Mouse (Mus musculus) kidney, embryonic 14.5 days (tissue): ENCODE measurements at regions not wholly inside any gene's neighbourhood (a gene's known extent, or its start where the extent isn't known, plus 50 kb on each side); places are given as distances from the start of the nearest gene placed in this dataset.
A peak's percentile ranks its signal among the peaks of the same experiment; 100 is the strongest.

Experiments
- ATAC-seq: fragments of 200-750 bp; cut with Nextera tagmentation; 2 replicates; pipeline ENCODE4 v1.8.0; 2017; ENCODE audit warnings: moderate number of reproducible peaks, mild to moderate bottlenecking, moderate TSS enrichment, moderate library complexity; ENCODE audit not compliant: low FRiP score, low TSS enrichment
- H3K27ac ChIP-seq: fragments of 300-500 bp; sonication (generic); 2 replicates; pipeline ENCODE4 v1.5.1; 2014; ENCODE audit warnings: low read depth, mild to moderate bottlenecking, low read length, moderate library complexity, mixed read lengths
- H3K27me3 ChIP-seq: fragments of 300-500 bp; sonication (generic); 2 replicates; pipeline ENCODE4 v1.6.1; 2014; ENCODE audit warnings: mild to moderate bottlenecking, low read length; ENCODE audit not compliant: control insufficient read depth, insufficient read depth
- H3K36me3 ChIP-seq: fragments of 300-500 bp; sonication (generic); 2 replicates; pipeline ENCODE4 v1.6.1; 2014; ENCODE audit warnings: low read length, mixed read lengths; ENCODE audit not compliant: control insufficient read depth, insufficient read depth
- H3K4me1 ChIP-seq: fragments of 300-500 bp; sonication (generic); 2 replicates; pipeline ENCODE4 v1.6.1; 2014; ENCODE audit warnings: low read length, mixed read lengths; ENCODE audit not compliant: control insufficient read depth, insufficient read depth
- H3K4me2 ChIP-seq: fragments of 300-500 bp; sonication (generic); replicated peaks from 2 replicates; pipeline ENCODE4 v1.6.1; 2014; ENCODE audit warnings: low read depth, mild to moderate bottlenecking, low read length
- H3K4me3 ChIP-seq: fragments of 300-500 bp; sonication (generic); 2 replicates; pipeline ENCODE4 v1.5.1; 2014; ENCODE audit warnings: mild to moderate bottlenecking, low read length
- H3K9ac ChIP-seq: fragments of 300-500 bp; sonication (generic); 2 replicates; pipeline ENCODE4 v1.6.1; 2014; ENCODE audit warnings: low read depth, mild to moderate bottlenecking, low read length, moderate library complexity
- H3K9me3 ChIP-seq: fragments of 300-500 bp; sonication (generic); 2 replicates; pipeline ENCODE4 v1.6.1; 2016; ENCODE audit warnings: low read length; ENCODE audit not compliant: control insufficient read depth
- WGBS: fragments of 180-500 bp; shearing (Covaris S2); extraction: QIAGEN DNeasy Blood & Tissue Kit; methylation state at CpG from one replicate; pipeline ENCODE4 v1.1.7; 2014; 5-methylcytosine and 5-hydroxymethylcytosine counted together

DNA sequence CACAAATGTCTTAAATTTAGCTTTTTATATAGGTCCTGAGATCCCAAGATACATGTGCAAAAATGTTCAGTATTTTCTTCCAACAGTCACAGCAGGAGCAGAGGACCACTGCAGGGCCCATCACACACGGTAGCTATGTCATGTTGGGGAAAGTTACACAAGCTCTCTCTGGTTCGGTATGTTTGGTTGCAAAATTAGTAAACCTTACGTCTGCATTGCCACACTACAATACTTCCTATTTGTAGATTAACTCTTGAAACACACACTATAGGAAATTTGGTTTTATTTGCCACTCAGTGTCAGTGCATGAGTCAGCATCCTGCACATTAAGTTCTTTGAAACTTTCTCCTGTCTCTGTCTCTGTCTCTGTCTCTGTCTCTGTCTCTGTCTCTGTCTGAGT, 82.0 kb downstream of the Cth start:
- ATAC-seq = no peak
- 86% methylated on average over 3 of the region's 3 CpGs for WGBS
- H3K4me1 ChIP-seq = no peaks in the 10 kb centered on the region
- H3K27ac ChIP-seq = no peak overlapping the region
- H3K9ac ChIP-seq = no peak overlapping the region
- 0 out of 2 replicates have a peak, but pooled peaks cover 2% of the 10 kb centered on the region for H3K9me3 ChIP-seq
- no peak overlapping the region for H3K4me2 ChIP-seq
- no peaks in the 10 kb centered on the region for H3K36me3 ChIP-seq
- H3K27me3 ChIP-seq = no peaks in the 10 kb centered on the region
- no peak overlapping the region for H3K4me3 ChIP-seq

DNA sequence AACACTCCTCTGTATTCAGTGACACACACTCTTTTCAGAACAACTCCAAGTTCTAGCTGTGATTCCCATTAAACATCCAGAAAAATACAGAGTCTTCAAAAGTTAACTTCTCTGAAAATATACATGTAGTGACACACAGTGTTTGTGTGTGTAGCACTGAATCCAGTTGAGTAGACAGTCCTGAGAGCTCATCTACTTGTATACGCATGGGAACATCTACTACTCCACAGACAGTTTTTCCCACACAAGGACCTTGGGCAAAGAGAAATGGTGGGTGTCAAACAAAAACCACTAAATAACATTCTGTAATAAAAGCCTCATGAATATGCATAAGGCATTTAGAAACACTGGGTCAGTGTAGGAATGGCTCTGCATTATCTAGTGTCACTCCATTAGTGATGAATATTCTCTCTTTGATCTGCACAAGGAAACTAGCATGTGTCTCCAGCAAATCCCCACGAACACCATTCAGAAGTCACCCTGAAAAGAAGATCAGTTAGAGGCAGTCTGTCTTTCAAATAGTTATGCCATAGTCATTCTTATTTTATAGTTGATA, 83.6 kb downstream of the Cth start:
- H3K4me2 ChIP-seq = no peak overlapping the region
- no peaks in the 10 kb centered on the region for H3K27me3 ChIP-seq
- no peak overlapping the region for H3K4me3 ChIP-seq
- 67% methylated on average over 2 of the region's 2 CpGs for WGBS
- ATAC-seq = no peak
- no peak overlapping the region for H3K27ac ChIP-seq
- no peaks in the 10 kb centered on the region for H3K4me1 ChIP-seq
- no peak overlapping the region for H3K9ac ChIP-seq
- H3K9me3 ChIP-seq = 0 out of 2 replicates have a peak, but pooled peaks cover 2% of the 10 kb centered on the region
- no peaks in the 10 kb centered on the region for H3K36me3 ChIP-seq

DNA sequence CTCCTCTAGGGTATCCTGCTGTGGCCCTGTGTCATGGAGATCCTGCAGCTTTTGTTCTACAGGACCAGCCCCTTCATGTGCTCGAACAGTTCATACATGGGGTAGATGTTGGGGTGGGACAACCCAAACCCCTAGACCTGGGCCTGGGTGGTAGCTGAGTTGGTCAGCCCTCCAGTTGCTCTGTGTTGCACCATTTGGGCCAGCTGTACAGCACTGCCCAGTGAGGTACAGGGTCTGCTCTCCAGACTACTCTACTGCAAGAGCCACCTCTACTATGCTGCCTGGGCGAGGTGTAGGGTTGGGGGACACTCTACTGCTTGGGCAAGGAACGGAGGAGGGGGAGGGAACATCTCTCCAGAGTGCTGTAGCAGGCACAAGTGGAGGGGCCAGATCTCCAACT, 120.6 kb downstream of the Cth start:
- no peaks in the 10 kb centered on the region for H3K27me3 ChIP-seq
- H3K9ac ChIP-seq = no peak overlapping the region
- 64% methylated on average over 3 of the region's 3 CpGs for WGBS
- no peak overlapping the region for H3K4me3 ChIP-seq
- H3K4me1 ChIP-seq = no peaks in the 10 kb centered on the region
- H3K9me3 ChIP-seq = no peaks in the 10 kb centered on the region
- H3K36me3 ChIP-seq = no peaks in the 10 kb centered on the region
- H3K4me2 ChIP-seq = no peak overlapping the region
- H3K27ac ChIP-seq = no peak overlapping the region
- no peak for ATAC-seq

DNA sequence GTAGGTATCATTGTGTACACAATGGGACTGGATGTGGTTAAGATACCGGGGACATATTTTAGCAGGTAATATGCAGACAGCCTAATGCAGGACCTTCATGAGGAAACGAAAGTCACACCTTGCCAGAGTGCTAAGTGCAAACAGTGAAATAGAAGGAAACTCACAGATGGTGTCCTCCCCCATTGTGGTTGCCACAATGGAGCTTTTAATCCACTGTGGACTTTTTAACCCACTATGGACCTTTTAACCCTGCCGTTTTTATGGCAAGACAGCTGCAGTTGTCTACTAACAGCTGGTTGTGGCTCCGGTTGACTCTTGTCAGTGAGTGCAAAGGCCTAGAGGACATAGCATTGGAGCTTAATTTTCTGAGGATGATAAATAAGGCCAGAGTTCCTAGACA, 121.5 kb downstream of the Cth start:
- H3K4me3 ChIP-seq = no peak overlapping the region
- 54% methylated on average over 4 of the region's 4 CpGs for WGBS
- no peak overlapping the region for H3K27ac ChIP-seq
- H3K9ac ChIP-seq = no peak overlapping the region
- H3K4me2 ChIP-seq = no peak overlapping the region
- H3K27me3 ChIP-seq = no peaks in the 10 kb centered on the region
- no peaks in the 10 kb centered on the region for H3K36me3 ChIP-seq
- H3K4me1 ChIP-seq = no peaks in the 10 kb centered on the region
- H3K9me3 ChIP-seq = no peaks in the 10 kb centered on the region
- no peak for ATAC-seq

DNA sequence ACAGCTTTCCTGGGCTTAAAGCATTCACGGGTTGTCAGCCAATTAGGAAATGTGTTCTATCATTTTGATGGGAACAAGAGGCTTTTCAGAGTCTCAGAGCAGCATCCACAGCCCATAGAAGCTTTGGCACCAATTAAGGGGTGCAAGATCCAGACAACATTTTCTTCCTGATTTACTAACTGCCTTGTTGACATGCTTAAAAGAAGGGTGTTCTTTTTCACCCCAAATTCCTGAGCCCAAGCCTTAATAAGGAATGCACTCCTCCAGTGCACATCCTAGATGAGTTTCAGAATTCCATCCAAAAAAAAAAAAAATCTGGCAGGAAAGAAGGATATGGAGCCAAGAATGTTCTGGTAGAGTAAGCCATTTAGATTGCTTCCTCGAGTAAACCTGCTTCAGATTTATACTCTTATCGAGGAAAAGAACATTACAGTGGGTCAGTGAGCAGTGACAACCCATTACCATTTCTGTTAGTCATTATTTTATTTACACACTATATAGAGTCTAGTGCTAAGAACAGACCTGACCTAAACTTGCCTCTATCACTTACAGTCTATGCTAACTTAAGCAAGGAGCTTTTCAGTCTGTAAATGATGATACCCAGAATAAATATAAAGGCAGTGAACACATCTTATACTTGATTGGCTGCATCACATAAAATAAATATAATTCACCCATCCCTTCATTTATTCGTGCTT, 137.2 kb downstream of the Cth start:
- WGBS = 52% methylated on average over 4 of the region's 4 CpGs
- no peaks in the 10 kb centered on the region for H3K36me3 ChIP-seq
- H3K4me3 ChIP-seq = no peak overlapping the region
- peak; percentile 35; the same call in 1 of the 2 replicates for ATAC-seq
- H3K9me3 ChIP-seq = no peaks in the 10 kb centered on the region
- no peak overlapping the region for H3K9ac ChIP-seq
- H3K4me1 ChIP-seq = no peaks in the 10 kb centered on the region
- no peak overlapping the region for H3K27ac ChIP-seq
- H3K27me3 ChIP-seq = no peaks in the 10 kb centered on the region
- H3K4me2 ChIP-seq = no peak overlapping the region

DNA sequence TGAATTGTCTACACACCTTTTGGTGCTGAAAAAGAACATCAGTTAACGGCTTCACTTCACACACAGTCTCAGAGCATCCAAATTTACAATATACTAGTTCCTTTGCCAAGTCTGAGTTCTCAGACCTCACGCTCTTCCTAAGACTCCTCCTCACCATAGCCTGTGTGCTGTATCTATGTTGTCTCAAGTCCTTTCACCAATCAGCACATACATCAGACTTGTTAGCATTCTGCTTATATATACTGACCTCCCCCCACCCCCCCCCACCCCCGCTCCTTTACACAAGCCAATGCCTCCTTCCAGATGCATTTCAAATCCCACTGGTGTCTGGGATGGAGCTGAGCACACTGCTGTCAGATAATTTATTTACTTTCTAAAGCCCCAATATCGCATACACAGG, 143.8 kb downstream of the Cth start:
- H3K27me3 ChIP-seq = no peaks in the 10 kb centered on the region
- H3K9ac ChIP-seq = no peak overlapping the region
- ATAC-seq = no peak; the same call in 1 of the 2 replicates
- no peaks in the 10 kb centered on the region for H3K36me3 ChIP-seq
- 54% methylated on average over 4 of the region's 4 CpGs for WGBS
- H3K4me2 ChIP-seq = no peak overlapping the region
- H3K4me1 ChIP-seq = no peaks in the 10 kb centered on the region
- no peaks in the 10 kb centered on the region for H3K9me3 ChIP-seq
- no peak overlapping the region for H3K4me3 ChIP-seq
- H3K27ac ChIP-seq = no peak overlapping the region

DNA sequence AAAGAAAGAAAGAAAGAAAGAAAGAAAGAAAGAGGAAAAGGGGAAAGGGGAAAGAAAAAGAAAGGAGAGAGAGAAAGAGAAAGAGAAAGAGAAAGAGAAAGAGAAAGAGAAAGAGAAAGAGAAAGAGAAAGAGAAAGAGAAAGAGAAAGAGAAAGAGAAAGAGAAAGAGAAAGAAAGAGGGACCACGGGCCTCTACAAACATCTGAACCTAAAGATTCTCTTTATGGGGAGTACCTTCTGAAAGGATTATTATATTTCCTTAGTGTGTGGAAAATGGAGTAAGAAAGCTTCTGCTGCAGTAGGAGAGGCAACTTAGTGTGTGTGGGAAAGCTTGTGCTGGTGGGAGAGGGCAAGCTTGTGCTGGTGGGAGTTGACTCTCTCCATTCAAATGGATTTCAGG, 147.1 kb downstream of the Cth start:
- Histone ChIP-seq H3K27me3 (no peaks in the 10 kb centered on the region), H3K36me3 (no peaks in the 10 kb centered on the region), H3K4me3 (no peak overlapping the region), H3K4me2 (no peak overlapping the region), H3K9me3 (no peaks in the 10 kb centered on the region), H3K9ac (no peak overlapping the region), H3K27ac (no peak overlapping the region), H3K4me1 (no peaks in the 10 kb centered on the region)
- WGBS = 96% methylated on average over 1 of the region's 1 CpGs
- ATAC-seq = no peak

DNA sequence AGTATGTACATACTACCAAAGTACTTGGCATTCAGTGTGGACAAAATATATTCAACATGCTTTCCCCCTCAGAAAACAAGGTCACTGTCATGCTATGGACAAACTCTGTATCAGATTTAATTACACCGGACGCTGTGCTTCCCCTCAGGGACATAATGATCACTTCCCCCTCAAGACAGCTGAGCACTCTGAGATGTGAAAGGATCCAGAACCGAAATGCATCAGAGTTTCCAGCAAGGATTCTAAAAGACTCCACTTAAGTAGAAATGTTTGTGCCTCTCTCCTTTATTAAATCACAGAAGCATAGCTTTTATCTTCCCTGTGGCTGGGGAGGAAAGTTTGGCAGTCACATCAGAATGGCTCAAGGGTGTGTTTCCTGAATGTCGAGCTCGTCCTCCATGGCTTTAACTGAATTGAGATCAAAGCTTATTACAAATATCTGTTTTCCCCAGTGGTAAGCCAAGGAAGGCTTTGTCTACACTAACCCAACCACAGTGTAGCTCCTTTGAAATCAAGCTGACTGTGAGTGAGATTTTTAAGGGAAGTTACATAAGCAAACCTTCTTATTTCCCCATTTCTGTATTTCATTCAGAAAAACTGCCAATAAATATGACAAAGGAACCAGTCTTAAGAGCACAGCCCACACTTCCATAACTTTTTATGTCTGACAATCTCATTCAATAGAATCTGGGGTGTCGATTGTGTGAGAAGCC, 161.2 kb downstream of the Cth start:
- no peak overlapping the region for H3K4me2 ChIP-seq
- no peak for ATAC-seq
- no peaks in the 10 kb centered on the region for H3K27me3 ChIP-seq
- H3K9ac ChIP-seq = no peak overlapping the region
- no peaks in the 10 kb centered on the region for H3K9me3 ChIP-seq
- no peaks in the 10 kb centered on the region for H3K4me1 ChIP-seq
- H3K4me3 ChIP-seq = no peak overlapping the region
- WGBS = 47% methylated on average over 6 of the region's 6 CpGs
- no peaks in the 10 kb centered on the region for H3K36me3 ChIP-seq
- H3K27ac ChIP-seq = no peak overlapping the region

DNA sequence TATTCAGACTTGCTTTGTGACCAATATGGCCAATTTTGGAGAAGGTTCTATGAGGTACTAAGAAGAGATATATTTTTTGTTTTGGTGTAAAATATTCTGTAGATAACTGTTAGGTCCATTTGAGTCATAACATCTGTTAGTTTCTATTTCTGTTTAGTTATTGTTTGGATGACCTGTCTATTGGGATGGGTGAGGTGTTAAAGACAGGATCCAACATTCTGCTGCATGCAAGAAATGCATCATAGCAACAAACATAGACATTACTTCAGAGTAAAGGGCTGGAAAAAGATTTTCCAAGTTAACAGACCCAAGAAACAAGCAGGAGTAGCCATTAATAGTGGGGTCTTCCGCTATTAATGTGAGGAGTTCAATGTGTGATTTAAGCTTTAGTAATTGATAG, 165.0 kb downstream of the Cth start:
- H3K27ac ChIP-seq = no peak overlapping the region
- H3K4me3 ChIP-seq = no peak overlapping the region
- no peaks in the 10 kb centered on the region for H3K4me1 ChIP-seq
- H3K27me3 ChIP-seq = no peaks in the 10 kb centered on the region
- H3K4me2 ChIP-seq = no peak overlapping the region
- H3K9me3 ChIP-seq = no peaks in the 10 kb centered on the region
- 100% methylated on average over 1 of the region's 1 CpGs for WGBS
- no peak for ATAC-seq
- H3K36me3 ChIP-seq = no peaks in the 10 kb centered on the region
- no peak overlapping the region for H3K9ac ChIP-seq
